Mouse (Mus musculus) thymus, adult 2 months (tissue): Measurements from ENCODE around the gene A930017K11Rik. TPM values are rescaled to one million over a fixed set of nuclear protein-coding genes. Genes with fewer than 3 reads are reported as not detected.

Source experiments
- DNase-seq: peaks from one replicate; pipeline ENCODE4 v3.0.0; 2021
- H3K27ac ChIP-seq: fragments of 200-500 bp; 2 replicates; pipeline ENCODE4 v1.5.1; 2012; ENCODE audit warnings: low read length, control low read depth; ENCODE audit not compliant: control insufficient read depth, insufficient read depth
- H3K27me3 ChIP-seq: fragments of 200-500 bp; 2 replicates; pipeline ENCODE4 v1.6.1; 2012; ENCODE audit warnings: mild to moderate bottlenecking, low read length, moderate library complexity, mixed read lengths; ENCODE audit not compliant: control insufficient read depth, insufficient read depth
- H3K36me3 ChIP-seq: fragments of 200-500 bp; 2 replicates; pipeline ENCODE4 v1.6.1; 2012; ENCODE audit warnings: mild to moderate bottlenecking, low read length, moderate library complexity; ENCODE audit not compliant: control insufficient read depth, insufficient read depth
- H3K4me1 ChIP-seq: fragments of 200-500 bp; replicated peaks from 2 replicates; pipeline ENCODE4 v1.6.1; 2012; ENCODE audit warnings: low read length; ENCODE audit not compliant: control insufficient read depth, insufficient read depth
- H3K4me3 ChIP-seq: fragments of 200-500 bp; 2 replicates; pipeline ENCODE4 v1.5.1; 2012; ENCODE audit warnings: mild to moderate bottlenecking, low read length, control low read depth, moderate library complexity; ENCODE audit not compliant: control insufficient read depth, insufficient read depth
- CTCF ChIP-seq: fragments of 200-500 bp; IDR thresholded peaks from 2 replicates; pipeline ENCODE4 v1.5.1; 2012; ENCODE audit warnings: mild to moderate bottlenecking, control low read depth, low read length, moderate library complexity, borderline replicate concordance; ENCODE audit not compliant: control insufficient read depth, poor library complexity, insufficient read depth; ENCODE audit errors: extremely low read depth
- POLR2A ChIP-seq: fragments of 200-500 bp; IDR thresholded peaks from 2 replicates; pipeline ENCODE4 v1.6.1; 2012; ENCODE audit warnings: mild to moderate bottlenecking, low read length, control low read depth, moderate library complexity; ENCODE audit not compliant: control insufficient read depth, poor library complexity, insufficient read depth; ENCODE audit errors: extremely low read depth
- WGBS: fragments of 180-500 bp; shearing (Covaris S2); methylation state at CpG from one replicate; pipeline ENCODE4 v1.1.7; 2018; 5-methylcytosine and 5-hydroxymethylcytosine counted together
- polyA plus RNA-seq: library from polyadenylated mRNA; depleted of rRNA; stranded (reverse); fragments of >200 nt; gene quantifications from 2 replicates; pipeline ENCODE4 v1.2.3, GENCODE M21; 2012; rRNA removed

The A930017K11Rik gene
- polyA plus RNA-seq = 0.06 and 0.19 TPM in 2 replicates

GRCm38 (mm10) chr17:25951803-25952623, at the start of gene A930017K11Rik:
Gene A930017K11Rik (minus strand): TSS chr17:25952565.
- H3K27me3 ChIP-seq = peaks cover 13% of the 10 kb centered on the region
- 6% methylated on average over 58 of the region's 58 CpGs for WGBS
- DNase-seq = no peak
- no peak within 1 kb of the TSS for H3K4me3 ChIP-seq
- H3K27ac ChIP-seq = no peak within 1 kb of the TSS
- H3K4me1 ChIP-seq = no peaks in the 10 kb centered on the region
- no peak for TF ChIP-seq POLR2A
- TF ChIP-seq CTCF = no peak
- no peaks in the 10 kb centered on the region for H3K36me3 ChIP-seq

- no peaks in the 10 kb centered on the region for H3K27me3 ChIP-seq
Measured at GRCm38 (mm10) chr17:25998425-25998824, 46.1 kb upstream of the A930017K11Rik start.

GRCm38 (mm10) chr17:25993489-25993888, 41.1 kb upstream of the A930017K11Rik start:
- H3K4me1 ChIP-seq = no peaks in the 10 kb centered on the region
- no peak for TF ChIP-seq POLR2A
- TF ChIP-seq CTCF = no peak

More at GRCm38 (mm10) chr17:25998425-25998824, 46.1 kb upstream of the A930017K11Rik start:
- no peak for DNase-seq
- H3K4me1 ChIP-seq = no peaks in the 10 kb centered on the region
- H3K4me3 ChIP-seq = no peak overlapping the region
- no peak for TF ChIP-seq CTCF
- no peak for TF ChIP-seq POLR2A
- WGBS = 97% methylated on average over 11 of the region's 11 CpGs
- H3K27ac ChIP-seq = no peak overlapping the region
- no peaks in the 10 kb centered on the region for H3K36me3 ChIP-seq

GRCm38 (mm10) chr17:25992274-25992673, 39.9 kb upstream of the A930017K11Rik start:
- Histone ChIP-seq H3K27ac (no peak overlapping the region), H3K4me3 (no peak overlapping the region), H3K27me3 (no peaks in the 10 kb centered on the region), H3K4me1 (no peaks in the 10 kb centered on the region), H3K36me3 (no peaks in the 10 kb centered on the region)
- no peak for TF ChIP-seq POLR2A
- no peak for TF ChIP-seq CTCF
- DNase-seq = no peak
- WGBS = 95% methylated on average over 4 of the region's 4 CpGs

More at GRCm38 (mm10) chr17:25993489-25993888, 41.1 kb upstream of the A930017K11Rik start:
- no peak overlapping the region for H3K27ac ChIP-seq
- no peaks in the 10 kb centered on the region for H3K36me3 ChIP-seq
- no peak overlapping the region for H3K4me3 ChIP-seq
- 91% methylated on average over 3 of the region's 3 CpGs for WGBS
- DNase-seq = no peak
- no peaks in the 10 kb centered on the region for H3K27me3 ChIP-seq

GRCm38 (mm10) chr17:25990331-25990730, 38.0 kb upstream of the A930017K11Rik start:
- Histone ChIP-seq H3K4me1 (peaks cover 3% of the 10 kb centered on the region; the same call in 1 of the 2 replicates), H3K4me3 (no peak overlapping the region), H3K36me3 (no peaks in the 10 kb centered on the region), H3K27ac (no peak overlapping the region), H3K27me3 (no peaks in the 10 kb centered on the region)
- no peak for TF ChIP-seq POLR2A
- no peak for TF ChIP-seq CTCF
- DNase-seq = no peak
- 27% methylated on average over 5 of the region's 5 CpGs for WGBS

- Histone ChIP-seq H3K36me3 (no peaks in the 10 kb centered on the region), H3K4me3 (peak within 1 kb of the TSS; percentile 75), H3K27ac (no peak within 1 kb of the TSS), H3K4me1 (peaks cover 11% of the 10 kb centered on the region), H3K27me3 (no peaks in the 10 kb centered on the region)
- TF ChIP-seq CTCF = peak; percentile 24; the same call in 1 of the 2 replicates
- TF ChIP-seq POLR2A = peak; percentile 65
- peak; percentile 91 for DNase-seq
- WGBS = under 1% methylated on average over 91 of the region's 91 CpGs
Measured at GRCm38 (mm10) chr17:25985306-25986294, 33.2 kb upstream of the A930017K11Rik start, which contains the start of gene Capn15. Gene Capn15 (minus strand): TSS chr17:25985796.
